Mouse (Mus musculus) small intestine, adult 10 weeks (tissue): ENCODE results near the gene Cnst. TPM values are rescaled to one million over a fixed set of nuclear protein-coding genes. Genes with fewer than 3 reads are reported as not detected.

ENCODE experiments used
- polyA plus RNA-seq: library from polyadenylated mRNA; stranded (reverse); fragments of 350-450 nt; fragmentation: Illumina TruSeq; extraction: RNeasy Lipid Tissue Mini Kit (QIAGEN cat#74804); gene quantifications from one replicate; pipeline ENCODE4 v1.2.3, GENCODE M21; 2014; ENCODE audit warnings: low replicate concordance

Gene Cnst
- 24.9 TPM for polyA plus RNA-seq

GRCm38 (mm10) chr1:179545768-179546550, at the start of gene Cnst, which contains the start of gene Tfb2m:
Gene Cnst, plus strand, starts transcription at chr1:179546370.
Gene Tfb2m, minus strand, starts transcription at chr1:179546267.

GRCm38 (mm10) chr1:179517713-179518465, 28.3 kb upstream of the Cnst start, which contains the start of gene Smyd3:
Gene Smyd3, minus strand, starts transcription at chr1:179518041.

GRCm38 (mm10) chr1:179668013-179668805, 122.0 kb downstream of the Cnst start, which contains the start of gene Sccpdh:
Gene Sccpdh, plus strand, starts transcription at chr1:179668210.

Other genes with a start within 250 kb of the Cnst start
- gene Smyd3, start 28.3 kb upstream of the Cnst start, polyA plus RNA-seq, result 1.6 TPM
- 111 TPM for gene Tfb2m, start 103 bp upstream of the Cnst start, polyA plus RNA-seq
- gene Sccpdh, start 121.8 kb downstream of the Cnst start, polyA plus RNA-seq, result 145 TPM
- gene Kif28, start 198.9 kb downstream of the Cnst start, polyA plus RNA-seq, result not detected